Comparison of ENCODE assay signal across 8 mouse cellular contexts in genomic region chr13:109907634-109908033, GRCm38 (mm10).
DNase-seq lines count a peak whose midpoint lies in the region; ATAC-seq lines count a peak whose summit lies in the region.

No protein-coding gene starts in this region.

- intact Hi-C loops in left cerebral cortex, postnatal 14 days (cut with DNase I) = loop anchor here (10.0 kb wide), 1 partner anchor 293 kb away; no protein-coding TSS in a partner anchor

- H3K9me3 ChIP-seq in kidney, embryonic 14.5 days (ENCODE audit: control insufficient read depth, low read length) = no peaks in the 10 kb centered on the region
- H3K9me3 ChIP-seq in embryonic facial prominence, embryonic 13.5 days = no peaks in the 10 kb centered on the region

- no peaks in the 10 kb centered on the region for H3K36me3 ChIP-seq in kidney, embryonic 14.5 days (ENCODE audit: control insufficient read depth, insufficient read depth, low read length)
- H3K36me3 ChIP-seq in embryonic facial prominence, embryonic 13.5 days = no peaks in the 10 kb centered on the region

- DNase-seq in kidney, adult 18-20 months = peak; percentile 70
- peak; percentile 78 to 86 for DNase-seq in adrenal gland, postnatal 36 days
- DNase-seq in heart, postnatal 4 days = peak; percentile 80
- DNase-seq in left cerebral cortex, postnatal 14 days (ENCODE audit: low spot score in 2 of 2) = peak; percentile 74 to 80
- DNase-seq in testis, postnatal 10 days (ENCODE audit: low spot score) = peak; percentile 79

- H3K9ac ChIP-seq in kidney, embryonic 14.5 days (ENCODE audit: low read depth, low read length) = no peak overlapping the region
- no peak overlapping the region for H3K9ac ChIP-seq in embryonic facial prominence, embryonic 13.5 days

- no peaks in the 10 kb centered on the region for H3K27me3 ChIP-seq in kidney, embryonic 14.5 days (ENCODE audit: control insufficient read depth, insufficient read depth, low read length)
- no peaks in the 10 kb centered on the region for H3K27me3 ChIP-seq in embryonic facial prominence, embryonic 13.5 days

- H3K4me2 ChIP-seq in kidney, embryonic 14.5 days (replicated peaks; ENCODE audit: low read depth, low read length) = no peak overlapping the region
- H3K4me2 ChIP-seq in embryonic facial prominence, embryonic 13.5 days = peak overlapping the region; percentile 35

- 29% methylated on average over 9 of the region's 9 CpGs for WGBS in kidney, embryonic 14.5 days
- 25% methylated on average over 9 of the region's 9 CpGs for WGBS in embryonic facial prominence, embryonic 13.5 days

- no peak for ATAC-seq in kidney, embryonic 14.5 days (ENCODE audit: low FRiP score, low TSS enrichment)
- ATAC-seq in embryonic facial prominence, embryonic 13.5 days (ENCODE audit: insufficient number of reproducible peaks, insufficient read depth, low FRiP score, low TSS enrichment, low read depth) = no peak
- peak; percentile 53 for ATAC-seq in monocyte, adult 5-6 weeks (replicated peaks; ENCODE audit: insufficient number of reproducible peaks, low FRiP score, low TSS enrichment, poor library complexity, severe bottlenecking)

- H3K4me3 ChIP-seq in kidney, embryonic 14.5 days (ENCODE audit: low read length) = no peak overlapping the region
- H3K4me3 ChIP-seq in embryonic facial prominence, embryonic 13.5 days = no peak overlapping the region

- H3K27ac ChIP-seq in kidney, embryonic 14.5 days (ENCODE audit: low read depth, low read length) = no peak overlapping the region
- H3K27ac ChIP-seq in embryonic facial prominence, embryonic 13.5 days = no peak overlapping the region

- H3K4me1 ChIP-seq in kidney, embryonic 14.5 days (ENCODE audit: control insufficient read depth, insufficient read depth, low read length) = no peaks in the 10 kb centered on the region
- H3K4me1 ChIP-seq in embryonic facial prominence, embryonic 13.5 days = peaks cover 59% of the 10 kb centered on the region
